Mouse (Mus musculus) heart, adult 8-10 months (tissue): Measurements from ENCODE around the gene Crygn. TPM values are rescaled to one million over a fixed set of nuclear protein-coding genes. Genes with fewer than 3 reads are reported as not detected.
A peak's percentile ranks its signal among the peaks of the same experiment; 100 is the strongest.

Experiments
- DNase-seq: peaks from one replicate; pipeline ENCODE4 v3.0.0; 2022; ENCODE audit warnings: low spot score
- total RNA-seq, 4 experiments: library from RNA; stranded (reverse); gene quantifications; 2 replicates each; pipeline ENCODE4 v1.2.4; 2022

Gene Crygn
- total RNA-seq, 4 experiments from 2014 or later = not detected

DNA sequence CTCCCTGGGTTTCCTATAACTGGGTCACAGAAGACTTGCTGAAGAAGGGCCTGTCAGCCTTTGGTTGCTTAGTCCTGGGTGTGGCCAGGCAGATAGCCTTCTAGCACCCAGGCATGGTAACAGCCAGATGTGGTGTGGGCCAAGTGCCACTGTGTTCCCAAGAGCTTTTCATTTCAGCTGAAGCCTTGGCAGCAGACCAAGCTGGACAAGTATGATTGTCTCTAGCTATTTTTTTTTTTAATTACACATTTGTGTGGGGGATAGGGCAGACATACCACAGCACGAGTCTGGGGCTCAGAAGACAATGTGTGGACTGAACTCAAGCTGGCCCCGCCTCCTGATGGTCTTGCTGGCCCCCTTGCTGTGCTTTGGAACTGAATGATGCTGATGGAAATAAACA is 47.8 kb downstream of the Crygn start:
- DNase-seq = no peak

DNA sequence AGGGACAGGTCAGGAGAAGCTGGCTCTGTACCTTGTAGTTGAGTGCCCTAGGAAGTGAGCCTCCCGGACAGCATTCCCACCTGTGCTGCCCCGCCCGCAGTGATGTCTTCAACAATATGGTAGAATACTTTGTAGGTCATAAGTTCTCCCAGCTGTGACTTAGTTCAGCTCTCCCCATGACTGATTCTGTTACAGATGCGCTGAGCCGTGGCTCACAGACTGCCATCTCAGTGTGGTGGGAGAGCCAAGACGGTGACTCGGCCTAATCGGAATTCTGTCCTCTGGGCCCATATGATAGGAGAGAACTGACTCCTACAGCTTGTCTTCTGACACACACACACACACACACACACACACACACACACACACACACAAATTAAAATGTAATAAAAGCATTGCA is 53.2 kb downstream of the Crygn start:
- DNase-seq = no peak

DNA sequence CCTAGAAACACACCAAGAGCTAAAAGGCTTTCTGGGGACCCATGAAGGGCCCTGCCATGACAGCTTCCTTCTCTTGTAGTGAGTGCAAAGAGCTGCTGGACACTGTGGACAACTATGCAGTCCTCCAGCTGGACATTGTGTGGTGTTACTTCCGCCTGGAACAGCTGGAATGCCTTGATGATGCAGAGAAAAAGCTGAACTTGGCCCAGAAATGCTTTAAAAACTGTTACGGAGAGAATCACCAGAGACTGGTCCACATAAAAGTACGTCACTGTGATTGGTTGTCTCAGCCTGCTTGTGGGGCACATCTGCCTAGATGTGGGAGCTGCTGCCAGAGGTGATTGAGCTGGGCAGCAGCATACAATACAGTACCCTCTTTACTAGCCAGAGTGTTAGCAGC is 56.5 kb downstream of the Crygn start:
- peak; percentile 29 for DNase-seq

Other genes with a start within 250 kb of the Crygn start
- not detected for gene Gbx1, start 230.8 kb downstream of the Crygn start, total RNA-seq
- 100 to 1,000 TPM in 2 of 4 experiments, 10 to 100 TPM in 2; 97.3 to 112 (median 103) TPM for gene Asb10, start 217.0 kb downstream of the Crygn start, total RNA-seq
- gene 4931409K22Rik, start 201.2 kb downstream of the Crygn start, total RNA-seq = not detected
- 10 to 100 TPM; 53.6 to 60.6 (median 56.2) TPM for gene Abcf2, start 180.5 kb downstream of the Crygn start, total RNA-seq
- 1 to 10 TPM; 7.4 to 9.5 (median 7.7) TPM for gene Chpf2, start 171.3 kb downstream of the Crygn start, total RNA-seq
- gene Smarcd3, start 133.6 kb downstream of the Crygn start, total RNA-seq = 10 to 100 TPM; 56.8 to 62.6 (median 60.6) TPM
- gene Nub1, start 72.5 kb downstream of the Crygn start, total RNA-seq = 10 to 100 TPM; 33.1 to 45.6 (median 36.7) TPM
- gene Wdr86, start 27.3 kb downstream of the Crygn start, total RNA-seq = 1 to 10 TPM in 1 of 4 experiments, under 1 TPM in 3; 0.16 to 1.2 (median 0.60) TPM
- gene Rheb, start 84.6 kb upstream of the Crygn start, total RNA-seq = 10 to 100 TPM; 76.2 to 78.6 (median 77.5) TPM